Mouse (Mus musculus) midbrain, embryonic 16.5 days (tissue): Measurements from ENCODE around the gene Dppa2. TPM values are rescaled to one million over a fixed set of nuclear protein-coding genes. Genes with fewer than 3 reads are reported as not detected.

Experiments
- ATAC-seq: fragments of 200-750 bp; cut with Nextera tagmentation; 2 replicates; pipeline ENCODE4 v1.8.0; 2017; ENCODE audit warnings: moderate TSS enrichment
- H3K27ac ChIP-seq: fragments of 300-500 bp; sonication (generic); 2 replicates; pipeline ENCODE4 v1.5.1; 2014; ENCODE audit warnings: mild to moderate bottlenecking, low read length, mixed read lengths
- H3K27me3 ChIP-seq: fragments of 300-500 bp; sonication (generic); 2 replicates; pipeline ENCODE4 v1.6.1; 2014; ENCODE audit warnings: low read depth, low read length, mixed read lengths; ENCODE audit not compliant: control insufficient read depth, insufficient read depth
- H3K36me3 ChIP-seq: fragments of 300-500 bp; sonication (generic); 2 replicates; pipeline ENCODE4 v1.6.1; 2014; ENCODE audit warnings: mild to moderate bottlenecking, low read length, moderate library complexity, mixed read lengths; ENCODE audit not compliant: control insufficient read depth, insufficient read depth
- H3K4me1 ChIP-seq: fragments of 300-500 bp; sonication (generic); 2 replicates; pipeline ENCODE4 v1.6.1; 2014; ENCODE audit warnings: mild to moderate bottlenecking, low read length, mixed read lengths; ENCODE audit not compliant: control insufficient read depth, insufficient read depth
- H3K4me2 ChIP-seq: fragments of 300-500 bp; sonication (generic); 2 replicates; pipeline ENCODE4 v1.6.1; 2014; ENCODE audit warnings: mild to moderate bottlenecking, low read length, mixed read lengths
- H3K4me3 ChIP-seq: fragments of 300-500 bp; sonication (generic); 2 replicates; pipeline ENCODE4 v1.5.1; 2014; ENCODE audit warnings: low read depth, mild to moderate bottlenecking, low read length, moderate library complexity, mixed read lengths
- H3K9ac ChIP-seq: fragments of 300-500 bp; sonication (generic); 2 replicates; pipeline ENCODE4 v1.6.1; 2014; ENCODE audit warnings: low read depth, low read length, mixed read lengths
- H3K9me3 ChIP-seq: fragments of 300-500 bp; sonication (generic); replicated peaks from 2 replicates; pipeline ENCODE4 v1.6.1; 2014; ENCODE audit warnings: mild to moderate bottlenecking, low read length, mixed read lengths; ENCODE audit not compliant: control insufficient read depth, poor library complexity, severe bottlenecking
- WGBS: fragments of 180-500 bp; shearing (Covaris S2); extraction: QIAGEN DNeasy Blood & Tissue Kit; methylation state at CpG from one replicate; pipeline ENCODE4 v1.1.7; 2014; 5-methylcytosine and 5-hydroxymethylcytosine counted together
- polyA plus RNA-seq: library from polyadenylated mRNA; unstranded; fragments of >200 nt; fragmentation: Nextera tagmentation; extraction: Ambion mirVana; gene quantifications from 2 replicates; pipeline ENCODE4 v1.2.1, GENCODE M21; 2015

Dppa2 gene
- polyA plus RNA-seq, 1 experiment from 2014 or later, result not detected

DNA sequence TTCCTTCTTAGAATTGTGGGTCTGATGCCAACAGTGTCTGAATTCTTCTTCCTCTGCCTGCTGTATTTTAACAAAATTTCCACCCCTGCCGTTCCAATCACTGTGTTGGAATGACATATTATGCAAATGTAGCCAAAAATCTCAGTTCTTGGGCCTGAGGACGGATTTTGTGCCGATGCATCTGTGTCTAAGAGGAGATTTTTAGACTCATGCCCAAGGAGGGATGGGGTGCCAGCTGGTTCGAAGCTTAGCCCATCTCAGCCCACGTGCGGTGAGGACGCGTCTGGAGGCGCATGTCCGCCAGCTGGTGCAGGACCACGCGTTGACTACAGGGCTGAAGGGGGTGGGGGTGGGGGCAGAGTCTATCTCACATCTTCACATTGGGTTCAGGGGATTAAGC lies 57.2 kb downstream of the Dppa2 start:
- H3K4me2 ChIP-seq, result no peak overlapping the region
- no peaks in the 10 kb centered on the region for H3K4me1 ChIP-seq
- H3K36me3 ChIP-seq, result no peaks in the 10 kb centered on the region
- no peak overlapping the region for H3K9ac ChIP-seq
- H3K4me3 ChIP-seq, result no peak overlapping the region
- H3K9me3 ChIP-seq, result no peaks in the 10 kb centered on the region
- ATAC-seq, result no peak
- WGBS, result 86% methylated on average over 12 of the region's 12 CpGs
- no peak overlapping the region for H3K27ac ChIP-seq
- H3K27me3 ChIP-seq, result no peaks in the 10 kb centered on the region

DNA sequence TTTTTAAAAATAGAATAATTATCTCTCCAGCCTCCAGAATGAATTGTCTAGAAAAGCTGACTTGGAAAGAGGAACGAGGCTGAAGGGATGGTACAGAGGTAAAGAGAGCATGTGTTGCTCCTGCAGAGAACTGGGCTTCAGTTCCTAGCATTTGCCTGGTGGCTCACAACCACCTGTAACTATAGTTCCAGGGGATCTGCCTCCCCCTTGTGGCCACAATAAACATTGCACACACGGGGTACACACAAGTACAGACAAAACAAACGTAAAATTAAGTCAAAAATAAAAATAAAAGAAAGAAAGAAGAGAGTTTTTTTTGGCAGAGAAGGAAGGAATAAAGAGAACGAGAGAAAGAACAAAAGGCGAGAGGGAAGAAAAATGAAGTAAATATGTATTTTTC lies 63.1 kb downstream of the Dppa2 start:
- 90% methylated on average over 5 of the region's 5 CpGs for WGBS
- Histone ChIP-seq H3K27ac (no peak overlapping the region), H3K4me1 (no peaks in the 10 kb centered on the region), H3K4me3 (no peak overlapping the region), H3K36me3 (no peaks in the 10 kb centered on the region), H3K4me2 (no peak overlapping the region), H3K9me3 (no peaks in the 10 kb centered on the region), H3K27me3 (no peaks in the 10 kb centered on the region), H3K9ac (no peak overlapping the region)
- ATAC-seq, result no peak

DNA sequence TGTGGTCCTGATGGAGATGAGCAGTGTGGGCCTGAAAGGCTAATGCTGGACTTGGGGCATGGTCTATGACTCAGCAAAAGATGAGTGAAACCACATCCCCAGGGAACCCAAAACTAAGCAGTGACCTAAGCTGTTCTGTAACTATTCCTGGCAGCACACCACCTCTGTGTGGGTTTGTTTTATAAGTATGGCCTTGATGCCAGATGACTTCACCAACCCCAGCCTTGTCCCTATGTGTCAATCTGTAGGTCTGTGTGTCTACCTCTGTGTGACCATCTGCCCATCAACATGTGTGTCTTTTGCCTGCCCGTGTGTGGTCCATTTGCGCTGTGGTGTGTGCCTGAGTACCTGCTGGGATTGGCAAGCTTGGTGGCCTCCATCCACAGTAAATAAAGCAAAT lies 64.4 kb downstream of the Dppa2 start:
- Histone ChIP-seq H3K4me1 (no peaks in the 10 kb centered on the region), H3K27me3 (no peaks in the 10 kb centered on the region), H3K9me3 (no peaks in the 10 kb centered on the region), H3K27ac (no peak overlapping the region), H3K4me3 (no peak overlapping the region), H3K36me3 (no peaks in the 10 kb centered on the region), H3K4me2 (no peak overlapping the region), H3K9ac (no peak overlapping the region)
- WGBS, result 95% methylated on average over 2 of the region's 2 CpGs
- no peak for ATAC-seq

Other genes starting within 250 kb of the Dppa2 start
- gene Dppa4, start 20.2 kb upstream of the Dppa2 start, polyA plus RNA-seq, result not detected in 2 replicates
- gene Gm5485, start 108.5 kb downstream of the Dppa2 start, polyA plus RNA-seq, result not detected in 2 replicates
- 0.11 TPM in 1 of 2 replicates, not detected in the other for gene Morc1, start 127.3 kb downstream of the Dppa2 start, polyA plus RNA-seq